Mouse (Mus musculus) heart, postnatal 14 days (tissue): ENCODE measurements at regions not wholly inside any gene's neighbourhood (a gene's known extent, or its start where the extent isn't known, plus 50 kb on each side); places are given as distances from the start of the nearest gene placed in this dataset.

Experiments used
- DNase-seq, 2 experiments: peaks; one replicate each; pipeline ENCODE4 v3.0.0; 2021 to 2022
- intact Hi-C: fragments of 180-260 bp; cut with DNase I; formaldehyde crosslinking; loops from one replicate; pipeline ENCODE4 v1.15.1; 2025

DNA sequence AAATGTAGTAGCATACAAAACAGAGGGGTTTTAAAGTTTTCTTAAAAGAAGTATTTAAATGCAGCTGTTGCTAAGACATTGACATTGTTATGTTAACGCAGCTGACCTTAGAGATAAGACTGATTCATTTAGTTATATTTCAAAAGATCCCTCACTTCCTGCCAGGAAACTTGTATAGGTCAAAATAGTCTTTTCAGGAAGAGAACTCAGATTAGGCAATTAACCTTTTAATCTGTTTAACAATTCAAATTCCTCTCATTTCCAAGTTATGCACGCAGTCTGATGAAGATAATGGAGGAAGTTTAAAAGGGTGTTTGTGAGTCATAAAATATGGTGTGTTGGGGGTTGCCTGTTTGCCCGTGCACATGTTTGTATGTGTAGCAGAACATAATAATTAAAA, 448.5 kb downstream of the Tmtc2 start:
- intact Hi-C loops, result no loop called here
- no peak for DNase-seq

- DNase-seq, result no peak
- intact Hi-C loops, result no loop called here
Measured at GRCm38 (mm10) chr10:105120229-105120628, 454.0 kb downstream of the Tmtc2 start.

GRCm38 (mm10) chr10:105116138-105116537, 458.1 kb downstream of the Tmtc2 start:
- DNase-seq, result no peak
- intact Hi-C loops, result loop anchor here (10.0 kb wide), 1 partner anchor 459 kb away; the partner anchor contains the start of gene Tmtc2

GRCm38 (mm10) chr10:105114927-105115326, 459.3 kb downstream of the Tmtc2 start:
- intact Hi-C loops, result loop anchor here (10.0 kb wide), 1 partner anchor 460 kb away; the partner anchor contains the start of gene Tmtc2
- DNase-seq, result no peak

- intact Hi-C loops, result loop anchor here (10.0 kb wide), 1 partner anchor 465 kb away; the partner anchor contains the start of gene Tmtc2
- no peak for DNase-seq
Measured at GRCm38 (mm10) chr10:105110247-105110646, 464.0 kb downstream of the Tmtc2 start.

GRCm38 (mm10) chr10:105097045-105097331, 477.3 kb downstream of the Tmtc2 start:
- intact Hi-C loops, result no loop called here
- DNase-seq, result no peak

GRCm38 (mm10) chr10:105096323-105097044, 477.8 kb downstream of the Tmtc2 start:
- intact Hi-C loops, result no loop called here
- DNase-seq, result no peak

- intact Hi-C loops, result no loop called here
- DNase-seq, result no peak
Measured at GRCm38 (mm10) chr10:105095800-105096199, 478.5 kb downstream of the Tmtc2 start.

DNA sequence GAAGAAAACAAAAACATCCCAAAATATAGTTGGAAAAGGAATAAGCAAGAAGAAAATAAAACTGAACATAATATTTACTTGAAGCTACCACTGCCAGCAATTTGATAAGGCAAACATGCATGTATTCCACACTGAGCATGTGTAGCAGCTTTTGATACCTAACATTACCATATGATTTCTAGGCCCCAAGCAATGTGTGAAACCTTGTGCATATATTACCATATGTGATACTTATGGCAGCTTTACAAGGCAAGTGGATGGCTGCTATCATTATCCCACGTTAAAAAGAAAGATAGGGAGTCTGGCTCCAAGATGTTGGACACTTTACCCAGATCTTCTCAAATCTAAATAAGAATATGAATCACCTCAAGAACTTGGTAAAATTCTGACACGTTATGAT, 497.4 kb downstream of the Tmtc2 start:
- intact Hi-C loops, result no loop called here
- DNase-seq, result no peak

DNA sequence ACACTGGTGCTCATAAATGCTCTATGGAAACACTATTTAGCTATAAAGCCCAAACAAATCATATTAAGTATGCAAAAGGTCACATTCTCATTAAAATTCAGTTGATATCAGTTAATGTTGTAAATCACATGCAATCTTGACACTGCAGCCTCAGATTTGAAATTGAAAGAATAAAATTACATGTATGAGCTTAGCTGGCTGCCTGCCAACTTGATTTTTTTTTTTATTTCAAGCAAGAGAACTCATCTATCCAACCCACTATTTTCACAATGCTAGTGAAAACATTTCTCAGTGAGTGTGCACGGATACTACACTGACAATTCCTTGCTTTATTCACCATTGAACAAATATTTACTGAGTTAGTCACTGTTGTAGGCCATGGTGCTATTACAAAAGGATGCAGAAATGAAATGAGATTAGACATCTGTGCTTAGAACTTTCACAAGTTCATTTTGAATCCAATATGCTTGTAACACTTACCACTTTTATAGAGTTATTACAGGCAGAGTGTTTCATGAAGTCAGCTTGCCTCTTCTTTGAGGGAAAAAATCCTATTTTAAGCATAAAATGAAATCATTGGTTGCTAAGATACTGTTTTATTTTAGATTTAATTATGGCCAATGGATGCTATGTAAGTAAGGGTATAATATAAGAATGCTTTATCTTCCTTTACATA, 539.4 kb downstream of the Tmtc2 start:
- intact Hi-C loops, result no loop called here
- DNase-seq, result no peak

DNA sequence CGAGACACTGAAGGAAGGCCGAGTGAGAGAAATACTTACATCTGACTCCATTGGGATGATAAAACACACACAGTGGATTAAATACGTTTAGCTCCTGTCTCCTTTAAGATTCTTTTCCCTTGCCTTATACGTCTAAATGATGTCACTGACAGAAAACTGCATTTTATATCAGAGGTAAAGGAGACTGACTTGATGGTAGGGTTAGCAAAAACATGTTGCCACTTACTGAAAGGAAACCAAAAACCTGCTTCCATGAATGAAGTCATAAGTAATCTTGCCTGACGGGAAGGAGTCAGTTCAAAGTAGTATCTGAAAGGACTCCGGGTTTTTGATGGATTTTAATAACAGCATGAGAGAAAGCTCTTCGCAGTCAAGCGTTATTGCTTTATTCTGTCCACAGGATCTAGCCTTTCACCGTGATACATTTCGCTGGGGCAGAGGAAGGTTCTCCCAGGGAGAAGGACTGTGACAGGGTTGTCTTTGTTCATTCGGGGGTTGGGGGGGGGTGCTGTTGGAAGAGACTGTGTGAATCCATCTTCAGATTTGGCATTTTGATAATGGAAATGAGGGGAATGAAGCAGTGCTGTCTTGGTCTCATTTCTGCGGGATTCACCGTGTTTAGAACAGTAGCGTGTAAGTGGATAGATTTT, 553.7 kb downstream of the Tmtc2 start:
- intact Hi-C loops, result no loop called here

DNA sequence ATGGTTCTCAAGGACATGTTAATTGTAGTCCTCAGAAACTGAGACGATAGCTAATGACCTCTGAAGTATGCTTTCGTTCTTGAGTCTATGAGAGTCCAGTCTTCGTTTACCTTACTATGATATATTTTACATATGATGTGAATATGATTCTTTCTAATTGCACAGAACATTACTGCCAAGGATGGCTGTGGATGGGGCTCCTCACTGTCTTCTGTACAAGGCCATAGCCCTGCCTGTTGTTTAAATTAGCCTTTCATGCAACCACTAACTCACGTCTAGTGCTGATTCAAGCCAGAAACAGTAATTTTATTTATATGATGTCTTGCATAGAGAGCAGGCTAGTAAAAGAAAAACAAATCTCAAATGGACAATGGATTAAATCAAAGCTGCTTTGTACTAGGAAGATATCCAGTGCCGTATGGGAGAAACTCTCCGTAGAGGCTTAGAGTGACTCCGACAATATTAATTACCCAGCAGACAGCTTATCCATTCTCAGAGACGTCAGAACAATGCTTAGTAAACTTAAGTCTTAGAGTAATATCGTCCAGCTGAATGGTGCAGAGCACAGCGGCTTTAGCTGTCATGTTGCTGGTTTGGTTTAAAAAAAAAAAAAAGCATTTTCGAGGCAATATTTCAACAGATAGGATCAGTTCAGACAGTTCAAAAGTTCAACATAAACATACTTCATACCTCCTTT, 554.3 kb downstream of the Tmtc2 start:
- intact Hi-C loops, result no loop called here
- DNase-seq, result no peak

More for the DNA sequence above, 553.7 kb downstream of the Tmtc2 start:
- DNase-seq, result no peak
